Mouse (Mus musculus) T-helper 17 cell (primary cell): ENCODE results near the gene Irf2bpl.

ENCODE experiments used
- in situ Hi-C, 2 experiments: fragments of 300-600 bp; cut with MboI, MseI; formaldehyde crosslinking; loops; 1 replicate in 1 of 2; 2 replicates in 1 of 2; pipeline ENCODE4 v1.15.1; 2025; ENCODE audit warnings: high pct_unique_total_duplicates in 2 of 2

The Irf2bpl gene

GRCm38 (mm10) chr12:86834416-86834772, 50.2 kb downstream of the Irf2bpl start:
- in situ Hi-C loops, result loop anchor here in 1 of 2 experiments (5.0 to 10.0 kb wide), 2 partner anchors 47 to 1120 kb away; no protein-coding TSS in a partner anchor

- in situ Hi-C loops, result loop anchor here in 1 of 2 experiments (5.0 to 10.0 kb wide), 2 partner anchors 47 to 1119 kb away; no protein-coding TSS in a partner anchor
Measured at GRCm38 (mm10) chr12:86833711-86834415, 50.7 kb downstream of the Irf2bpl start.

GRCm38 (mm10) chr12:86832551-86833182, 51.9 kb downstream of the Irf2bpl start:
- in situ Hi-C loops, result loop anchor here in 1 of 2 experiments (5.0 to 10.0 kb wide), 2 partner anchors 45 to 1118 kb away; no protein-coding TSS in a partner anchor

- in situ Hi-C loops, result loop anchor here in 1 of 2 experiments (5.0 to 10.0 kb wide), 2 partner anchors 45 to 1117 kb away; no protein-coding TSS in a partner anchor
Measured at GRCm38 (mm10) chr12:86831591-86832550, 52.7 kb downstream of the Irf2bpl start.
